Mouse (Mus musculus): ENCODE data around the gene Psip1. TPM values are rescaled to one million over a fixed set of nuclear protein-coding genes. Genes with fewer than 3 reads are reported as not detected.

Gene Psip1
- total and polyA plus RNA-seq, 3 experiments = 54.0 to 161 (median 68.1) TPM

- H3K9ac ChIP-seq (ENCODE audit: control insufficient read depth, low read depth, low read length, poor library complexity, severe bottlenecking) = peak overlapping the region; percentile 95
Measured at GRCm38 (mm10) chr4:83526270-83526987, 40.2 kb upstream of the Psip1 start.

DNA sequence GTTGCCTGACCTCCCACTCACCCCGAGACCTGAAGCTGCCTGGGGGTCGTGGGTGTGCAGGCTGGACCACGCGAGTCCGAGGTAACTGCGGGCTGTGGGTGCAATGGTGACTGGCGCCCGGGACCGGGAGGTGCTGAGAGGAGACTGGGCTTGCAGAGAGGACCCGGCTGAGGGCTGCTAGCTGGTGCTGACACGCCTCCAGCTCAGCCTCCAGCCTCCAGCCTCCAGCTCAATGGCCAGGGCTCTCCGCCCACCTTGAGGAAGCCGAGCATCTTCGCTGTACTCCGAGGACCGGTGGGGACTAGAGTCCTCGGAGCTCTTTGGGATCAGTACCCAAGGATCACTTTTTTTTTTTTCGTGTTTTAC, 39.4 kb upstream of the Psip1 start:
- TF ChIP-seq ZKSCAN1 (IDR thresholded peaks at IDR 0.05; ENCODE audit: low read depth, low read length) = no peak
- no peak for TF ChIP-seq TAL1 (IDR thresholded peaks at IDR 0.05; ENCODE audit: low read length)
- TF ChIP-seq ELF1 (IDR thresholded peaks at IDR 0.05; ENCODE audit: low read depth, low read length) = no peak
- TF ChIP-seq EP300 (IDR thresholded peaks at IDR 0.05; ENCODE audit: low read depth in 1 of 2, low read length in 2 of 2) = peak in 1 of 2 experiments; percentile 1; a peak in 1 of 4 replicates
- TF ChIP-seq RCOR1 (IDR thresholded peaks at IDR 0.05; ENCODE audit: low read depth, low read length) = no peak
- TF ChIP-seq MEF2A (IDR thresholded peaks at IDR 0.05; ENCODE audit: extremely low read depth, insufficient replicate concordance, low read depth, low read length, poor library complexity, severe bottlenecking) = no peak
- TF ChIP-seq BHLHE40 (IDR thresholded peaks at IDR 0.05; ENCODE audit: borderline replicate concordance, low read depth, low read length) = no peak
- no peak for TF ChIP-seq TBP (IDR thresholded peaks at IDR 0.05; ENCODE audit: low read depth, low read length)
- TF ChIP-seq RAD21 (IDR thresholded peaks at IDR 0.05; ENCODE audit: low read depth, low read length) = no peak
- no peak for TF ChIP-seq CHD1 (IDR thresholded peaks at IDR 0.05; ENCODE audit: low read depth, low read length)
- no peak for TF ChIP-seq USF1 (IDR thresholded peaks at IDR 0.05; ENCODE audit: low read depth, low read length)
- TF ChIP-seq E2F4 (IDR thresholded peaks at IDR 0.05; ENCODE audit: borderline replicate concordance, low read depth, low read length) = no peak
- no peak for TF ChIP-seq CHD2 (IDR thresholded peaks at IDR 0.05; ENCODE audit: low read length)
- TF ChIP-seq ZMIZ1 (IDR thresholded peaks at IDR 0.05; ENCODE audit: low read depth, low read length) = no peak
- TF ChIP-seq SMC3 (IDR thresholded peaks at IDR 0.05; ENCODE audit: low read depth, low read length) = no peak
- TF ChIP-seq TCF12 (IDR thresholded peaks at IDR 0.05; ENCODE audit: low read depth, low read length) = no peak
- no peak for TF ChIP-seq ZC3H11A (IDR thresholded peaks at IDR 0.05; ENCODE audit: low read depth, low read length)
- no peak for TF ChIP-seq GATA1 (IDR thresholded peaks at IDR 0.05; ENCODE audit: low read depth, low read length)
- TF ChIP-seq MXI1 (IDR thresholded peaks at IDR 0.05; ENCODE audit: low read depth, low read length) = no peak
- TF ChIP-seq MYB (IDR thresholded peaks at IDR 0.05; ENCODE audit: low read depth, low read length) = peak; percentile 2; the same call in 1 of the 2 replicates
- no peak for TF ChIP-seq POLR2A (IDR thresholded peaks at IDR 0.05; ENCODE audit: control insufficient read depth in 1 of 2, insufficient read depth in 1 of 2, low read depth in 1 of 2, low read length in 2 of 2, poor library complexity in 1 of 2)
- TF ChIP-seq POLR2AphosphoS5 (IDR thresholded peaks at IDR 0.05; ENCODE audit: borderline replicate concordance, low read depth, low read length) = no peak
- 0 out of 2 replicates have a peak, but pooled peaks have one; percentile 35 for TF ChIP-seq ZNF384 (IDR thresholded peaks at IDR 0.05; ENCODE audit: low read depth, low read length)
- no peak for TF ChIP-seq JUND (IDR thresholded peaks at IDR 0.05; ENCODE audit: low read depth, low read length)
- Histone ChIP-seq H3K36me3 (ENCODE audit: control insufficient read depth in 1 of 2, insufficient read depth in 2 of 2, low read length in 2 of 2) (peaks cover 0 to 15% of the 10 kb centered on the region in 2 experiments; a peak in 2 of 4 replicates), H3K27ac (ENCODE audit: control insufficient read depth, low read depth, low read length) (peak overlapping the region; percentile 96), H3K27me3 (ENCODE audit: control insufficient read depth in 1 of 2, insufficient read depth in 2 of 2, low read length in 2 of 2) (no peaks in the 10 kb centered on the region), H3K4me1 (ENCODE audit: control insufficient read depth in 1 of 2, insufficient read depth in 2 of 2, low read length in 2 of 2) (peaks cover 0 to 4% of the 10 kb centered on the region in 2 experiments; a peak in 2 of 4 replicates), H3K9me3 (replicated peaks; ENCODE audit: insufficient read depth, low read length) (no peaks in the 10 kb centered on the region), H3K9ac (ENCODE audit: control insufficient read depth, low read depth, low read length, poor library complexity, severe bottlenecking) (peak overlapping the region; percentile 95), H3K79me2 (ENCODE audit: control insufficient read depth, insufficient read depth, low read length, poor library complexity) (peaks cover 3% of the 10 kb centered on the region), H3K4me3 (ENCODE audit: control insufficient read depth in 1 of 2, insufficient read depth in 1 of 2, low read depth in 2 of 2, low read length in 2 of 2) (peak overlapping the region; percentile 90 to 99)
- DNase-seq (ENCODE audit: low read depth, low spot score) = peak; percentile 84

More at GRCm38 (mm10) chr4:83526270-83526987, 40.2 kb upstream of the Psip1 start:
- H3K4me1 ChIP-seq (ENCODE audit: control insufficient read depth in 1 of 2, insufficient read depth in 2 of 2, low read length in 2 of 2) = peaks cover 0 to 4% of the 10 kb centered on the region in 2 experiments; a peak in 2 of 4 replicates
- peak; percentile 73 for DNase-seq (ENCODE audit: low read depth, low spot score)
- H3K36me3 ChIP-seq (ENCODE audit: control insufficient read depth in 1 of 2, insufficient read depth in 2 of 2, low read length in 2 of 2) = peaks cover 0 to 15% of the 10 kb centered on the region in 2 experiments; a peak in 2 of 4 replicates
- H3K27ac ChIP-seq (ENCODE audit: control insufficient read depth, low read depth, low read length) = peak overlapping the region; percentile 96
- TF ChIP-seq UBTF (IDR thresholded peaks at IDR 0.05; ENCODE audit: borderline replicate concordance, insufficient read depth, low read depth, low read length) = no peak
- TF ChIP-seq TAL1 (IDR thresholded peaks at IDR 0.05; ENCODE audit: low read length) = no peak
- no peak for TF ChIP-seq BHLHE40 (IDR thresholded peaks at IDR 0.05; ENCODE audit: borderline replicate concordance, low read depth, low read length)
- no peak for TF ChIP-seq RCOR1 (IDR thresholded peaks at IDR 0.05; ENCODE audit: low read depth, low read length)
- TF ChIP-seq MEF2A (IDR thresholded peaks at IDR 0.05; ENCODE audit: extremely low read depth, insufficient replicate concordance, low read depth, low read length, poor library complexity, severe bottlenecking) = no peak
- TF ChIP-seq MAX (IDR thresholded peaks at IDR 0.05; ENCODE audit: low read length) = no peak
- TF ChIP-seq POLR2A (IDR thresholded peaks at IDR 0.05; ENCODE audit: control insufficient read depth in 1 of 2, insufficient read depth in 1 of 2, low read depth in 1 of 2, low read length in 2 of 2, poor library complexity in 1 of 2) = no peak
- no peak for TF ChIP-seq POLR2AphosphoS5 (IDR thresholded peaks at IDR 0.05; ENCODE audit: borderline replicate concordance, low read depth, low read length)
- peak; percentile 22; the same call in 1 of the 2 replicates for TF ChIP-seq MXI1 (IDR thresholded peaks at IDR 0.05; ENCODE audit: low read depth, low read length)
- TF ChIP-seq KAT2A (conservative IDR thresholded peaks at IDR 0.05; ENCODE audit: low read depth, low read length) = no peak
- TF ChIP-seq TBP (IDR thresholded peaks at IDR 0.05; ENCODE audit: low read depth, low read length) = 0 out of 2 replicates have a peak, but pooled peaks have one; percentile 13
- peak; percentile 43 for TF ChIP-seq SIN3A (IDR thresholded peaks at IDR 0.05; ENCODE audit: low read length)
- TF ChIP-seq ZKSCAN1 (IDR thresholded peaks at IDR 0.05; ENCODE audit: low read depth, low read length) = no peak
- TF ChIP-seq ZNF384 (IDR thresholded peaks at IDR 0.05; ENCODE audit: low read depth, low read length) = peak; percentile 88
- TF ChIP-seq TCF12 (IDR thresholded peaks at IDR 0.05; ENCODE audit: low read depth, low read length) = no peak; the same call in 1 of the 2 replicates
- TF ChIP-seq MYB (IDR thresholded peaks at IDR 0.05; ENCODE audit: low read depth, low read length) = 0 out of 2 replicates have a peak, but pooled peaks have one; percentile 16
- H3K79me2 ChIP-seq (ENCODE audit: control insufficient read depth, insufficient read depth, low read length, poor library complexity) = peaks cover 3% of the 10 kb centered on the region
- H3K9me3 ChIP-seq (replicated peaks; ENCODE audit: insufficient read depth, low read length) = no peaks in the 10 kb centered on the region
- H3K4me3 ChIP-seq (ENCODE audit: control insufficient read depth in 1 of 2, insufficient read depth in 1 of 2, low read depth in 2 of 2, low read length in 2 of 2) = peak overlapping the region; percentile 90 to 99
- H3K27me3 ChIP-seq (ENCODE audit: control insufficient read depth in 1 of 2, insufficient read depth in 2 of 2, low read length in 2 of 2) = no peaks in the 10 kb centered on the region

All from MEL (cell line).